Mouse (Mus musculus): ENCODE measurements around the gene Calm4. TPM values are rescaled to one million over a fixed set of nuclear protein-coding genes. Genes with fewer than 3 reads are reported as not detected.
"Not testable (repeated sequence)": the region's sequence is repeated elsewhere in the genome, so short reads cannot be mapped to it uniquely, and the experiment has no call there.

Gene Calm4
- not detected in 2 replicates for polyA plus RNA-seq (2011; ENCODE audit: insufficient read length, low read depth, missing spikeins)

GRCm38 (mm10) chr13:3837312-3837807 is at the start of gene Calm4:
Calm4 (plus strand) TSS chr13:3837757.
- not testable (repeated sequence) for H3K27ac ChIP-seq (ENCODE audit: insufficient read depth, low read length); H3K4me3 ChIP-seq (ENCODE audit: insufficient read depth, low read length)

GRCm38 (mm10) chr13:3788588-3788987 is 49.0 kb upstream of the Calm4 start:
- Histone ChIP-seq H3K4me3 (ENCODE audit: insufficient read depth, low read length) (no peak overlapping the region), H3K27ac (ENCODE audit: insufficient read depth, low read length) (no peak overlapping the region), H3K4me1 (ENCODE audit: control insufficient read depth, insufficient read depth, low read length) (peaks cover 2% of the 10 kb centered on the region; the same call in 1 of the 2 replicates)
- TF ChIP-seq POLR2A (IDR thresholded peaks at IDR 0.05; ENCODE audit: low read depth, low read length), result no peak
- no peak for TF ChIP-seq CTCF (IDR thresholded peaks at IDR 0.05; ENCODE audit: borderline replicate concordance, insufficient read depth, low read length)

More at GRCm38 (mm10) chr13:3837312-3837807, at the start of gene Calm4:
- not testable (repeated sequence) for H3K4me1 ChIP-seq (ENCODE audit: control insufficient read depth, insufficient read depth, low read length)

- H3K4me3 ChIP-seq (ENCODE audit: insufficient read depth, low read length), result no peak overlapping the region
- peaks cover 2% of the 10 kb centered on the region; the same call in 1 of the 2 replicates for H3K4me1 ChIP-seq (ENCODE audit: control insufficient read depth, insufficient read depth, low read length)
- peak overlapping the region; percentile 34; the same call in 1 of the 2 replicates for H3K27ac ChIP-seq (ENCODE audit: insufficient read depth, low read length)
- TF ChIP-seq CTCF (IDR thresholded peaks at IDR 0.05; ENCODE audit: borderline replicate concordance, insufficient read depth, low read length), result no peak
Measured at GRCm38 (mm10) chr13:3789531-3789930, 48.0 kb upstream of the Calm4 start.

- no peak overlapping the region for H3K4me3 ChIP-seq (ENCODE audit: insufficient read depth, low read length)
Measured at GRCm38 (mm10) chr13:3796649-3797048, 40.9 kb upstream of the Calm4 start.

GRCm38 (mm10) chr13:3798751-3799150 is 38.8 kb upstream of the Calm4 start:
- H3K4me3 ChIP-seq (ENCODE audit: insufficient read depth, low read length), result no peak overlapping the region
- TF ChIP-seq POLR2A (IDR thresholded peaks at IDR 0.05; ENCODE audit: low read depth, low read length), result no peak
- TF ChIP-seq CTCF (IDR thresholded peaks at IDR 0.05; ENCODE audit: borderline replicate concordance, insufficient read depth, low read length), result no peak
- no peak overlapping the region for H3K27ac ChIP-seq (ENCODE audit: insufficient read depth, low read length)
- no peaks in the 10 kb centered on the region for H3K4me1 ChIP-seq (ENCODE audit: control insufficient read depth, insufficient read depth, low read length)

More at GRCm38 (mm10) chr13:3796649-3797048, 40.9 kb upstream of the Calm4 start:
- TF ChIP-seq POLR2A (IDR thresholded peaks at IDR 0.05; ENCODE audit: low read depth, low read length) (no peak), CTCF (IDR thresholded peaks at IDR 0.05; ENCODE audit: borderline replicate concordance, insufficient read depth, low read length) (no peak)
- H3K27ac ChIP-seq (ENCODE audit: insufficient read depth, low read length), result no peak overlapping the region
- peaks cover 2% of the 10 kb centered on the region; the same call in 1 of the 2 replicates for H3K4me1 ChIP-seq (ENCODE audit: control insufficient read depth, insufficient read depth, low read length)

- no peaks in the 10 kb centered on the region for H3K4me1 ChIP-seq (ENCODE audit: control insufficient read depth, insufficient read depth, low read length)
- no peak overlapping the region for H3K27ac ChIP-seq (ENCODE audit: insufficient read depth, low read length)
- H3K4me3 ChIP-seq (ENCODE audit: insufficient read depth, low read length), result no peak overlapping the region
- TF ChIP-seq CTCF (IDR thresholded peaks at IDR 0.05; ENCODE audit: borderline replicate concordance, insufficient read depth, low read length) (no peak), POLR2A (IDR thresholded peaks at IDR 0.05; ENCODE audit: low read depth, low read length) (no peak)
Measured at GRCm38 (mm10) chr13:3799386-3799785, 38.2 kb upstream of the Calm4 start.

- no peak for TF ChIP-seq CTCF (IDR thresholded peaks at IDR 0.05; ENCODE audit: borderline replicate concordance, insufficient read depth, low read length)
- no peak for TF ChIP-seq POLR2A (IDR thresholded peaks at IDR 0.05; ENCODE audit: low read depth, low read length)
- Histone ChIP-seq H3K4me1 (ENCODE audit: control insufficient read depth, insufficient read depth, low read length) (no peaks in the 10 kb centered on the region), H3K4me3 (ENCODE audit: insufficient read depth, low read length) (no peak within 1 kb of the TSS), H3K27ac (ENCODE audit: insufficient read depth, low read length) (no peak within 1 kb of the TSS)
Measured at GRCm38 (mm10) chr13:3804186-3804585, 33.4 kb upstream of the Calm4 start, which contains the start of gene Calml3. Calml3 (minus strand) TSS chr13:3804316.

GRCm38 (mm10) chr13:3805132-3805531 is 32.4 kb upstream of the Calm4 start:
- H3K4me1 ChIP-seq (ENCODE audit: control insufficient read depth, insufficient read depth, low read length), result no peaks in the 10 kb centered on the region
- no peak overlapping the region for H3K27ac ChIP-seq (ENCODE audit: insufficient read depth, low read length)
- H3K4me3 ChIP-seq (ENCODE audit: insufficient read depth, low read length), result no peak overlapping the region
- no peak for TF ChIP-seq CTCF (IDR thresholded peaks at IDR 0.05; ENCODE audit: borderline replicate concordance, insufficient read depth, low read length)
- no peak for TF ChIP-seq POLR2A (IDR thresholded peaks at IDR 0.05; ENCODE audit: low read depth, low read length)

GRCm38 (mm10) chr13:3805638-3806037 is 31.9 kb upstream of the Calm4 start:
- H3K4me1 ChIP-seq (ENCODE audit: control insufficient read depth, insufficient read depth, low read length), result no peaks in the 10 kb centered on the region
- H3K27ac ChIP-seq (ENCODE audit: insufficient read depth, low read length), result no peak overlapping the region
- no peak overlapping the region for H3K4me3 ChIP-seq (ENCODE audit: insufficient read depth, low read length)
- TF ChIP-seq CTCF (IDR thresholded peaks at IDR 0.05; ENCODE audit: borderline replicate concordance, insufficient read depth, low read length) (no peak), POLR2A (IDR thresholded peaks at IDR 0.05; ENCODE audit: low read depth, low read length) (no peak)

- H3K4me1 ChIP-seq (ENCODE audit: control insufficient read depth, insufficient read depth, low read length), result no peaks in the 10 kb centered on the region
- no peak for TF ChIP-seq CTCF (IDR thresholded peaks at IDR 0.05; ENCODE audit: borderline replicate concordance, insufficient read depth, low read length)
- TF ChIP-seq POLR2A (IDR thresholded peaks at IDR 0.05; ENCODE audit: low read depth, low read length), result no peak
- H3K4me3 ChIP-seq (ENCODE audit: insufficient read depth, low read length), result no peak overlapping the region
- peak overlapping the region; percentile 22 for H3K27ac ChIP-seq (ENCODE audit: insufficient read depth, low read length)
Measured at GRCm38 (mm10) chr13:3807131-3807827, 30.3 kb upstream of the Calm4 start.
